Comparison of ENCODE assay signal across 9 mouse cellular contexts in genomic region chr3:135885927-135886658, GRCm38 (mm10).
DNase-seq lines count a peak whose midpoint lies in the region; ATAC-seq lines count a peak whose summit lies in the region.
"Had no signal": no experiment of that assay in that cellular context is flagged by ENCODE, and none has a peak within 500 bp of the region (broad histone marks: within the 10 kb centered on the region; RNA-seq: fewer than 3 reads in every experiment).

No protein-coding gene starts in this region.

- WGBS in hindbrain, embryonic 11.5 days: 75% methylated on average over 12 of the region's 12 CpGs
- 73% methylated on average over 12 of the region's 12 CpGs for WGBS in hindbrain, embryonic 13.5 days
- 70% methylated on average over 12 of the region's 12 CpGs for WGBS in midbrain, embryonic 13.5 days

- peak; percentile 23 for ATAC-seq in hindbrain, embryonic 11.5 days (ENCODE audit: low FRiP score)
- ATAC-seq in hindbrain, embryonic 13.5 days (ENCODE audit: low FRiP score): no peak
- peak; percentile 76 for ATAC-seq in midbrain, embryonic 13.5 days
- ATAC-seq in monocyte, adult 5-6 weeks (replicated peaks; ENCODE audit: insufficient number of reproducible peaks, low FRiP score, low TSS enrichment, poor library complexity, severe bottlenecking): no peak
- ATAC-seq in CD4-positive, CD25-positive, alpha-beta regulatory T cell, adult 4 months: no peak

- no peak overlapping the region for H3K27ac ChIP-seq in hindbrain, embryonic 11.5 days (ENCODE audit: low read depth, low read length)
- H3K27ac ChIP-seq in hindbrain, embryonic 13.5 days: no peak overlapping the region
- no peak overlapping the region for H3K27ac ChIP-seq in midbrain, embryonic 13.5 days
- H3K27ac ChIP-seq: heart, adult 2 months had no signal

- no peak overlapping the region for H3K4me2 ChIP-seq in hindbrain, embryonic 11.5 days (replicated peaks; ENCODE audit: low read depth, low read length)
- H3K4me2 ChIP-seq in hindbrain, embryonic 13.5 days: no peak overlapping the region
- no peak overlapping the region for H3K4me2 ChIP-seq in midbrain, embryonic 13.5 days (replicated peaks)

- H3K36me3 ChIP-seq in hindbrain, embryonic 11.5 days (ENCODE audit: control insufficient read depth, insufficient read depth, low read length): no peaks in the 10 kb centered on the region
- H3K36me3 ChIP-seq in hindbrain, embryonic 13.5 days: no peaks in the 10 kb centered on the region
- no peaks in the 10 kb centered on the region for H3K36me3 ChIP-seq in midbrain, embryonic 13.5 days

- H3K9me3 ChIP-seq in hindbrain, embryonic 11.5 days (ENCODE audit: control insufficient read depth, low read length): no peaks in the 10 kb centered on the region
- H3K9me3 ChIP-seq in hindbrain, embryonic 13.5 days: no peaks in the 10 kb centered on the region
- no peaks in the 10 kb centered on the region for H3K9me3 ChIP-seq in midbrain, embryonic 13.5 days

- H3K4me1 ChIP-seq in hindbrain, embryonic 11.5 days (replicated peaks; ENCODE audit: control insufficient read depth, insufficient read depth, low read length): no peaks in the 10 kb centered on the region
- peaks cover 9% of the 10 kb centered on the region for H3K4me1 ChIP-seq in hindbrain, embryonic 13.5 days (replicated peaks)
- peaks cover 9% of the 10 kb centered on the region for H3K4me1 ChIP-seq in midbrain, embryonic 13.5 days (replicated peaks)

- no peak for DNase-seq in hindbrain, embryonic 11.5 days (ENCODE audit: low spot score)
- DNase-seq in urinary bladder, postnatal 14 days (ENCODE audit: low spot score): peak; percentile 14
- no peak for DNase-seq in urinary bladder, adult 18-20 months (ENCODE audit: low spot score in 2 of 2)
- no peak for DNase-seq in left cerebral cortex, adult 11 months (ENCODE audit: low spot score)

- no peaks in the 10 kb centered on the region for H3K27me3 ChIP-seq in hindbrain, embryonic 11.5 days (ENCODE audit: control insufficient read depth, insufficient read depth, low read length)
- H3K27me3 ChIP-seq in hindbrain, embryonic 13.5 days: no peaks in the 10 kb centered on the region
- H3K27me3 ChIP-seq in midbrain, embryonic 13.5 days: no peaks in the 10 kb centered on the region

- H3K4me3 ChIP-seq in hindbrain, embryonic 11.5 days (ENCODE audit: low read depth, low read length): no peak overlapping the region
- no peak overlapping the region for H3K4me3 ChIP-seq in hindbrain, embryonic 13.5 days
- H3K4me3 ChIP-seq in midbrain, embryonic 13.5 days (replicated peaks): no peak overlapping the region
- H3K4me3 ChIP-seq: heart, adult 2 months had no signal

- H3K9ac ChIP-seq in hindbrain, embryonic 11.5 days (ENCODE audit: low read depth, low read length): no peak overlapping the region
- H3K9ac ChIP-seq in hindbrain, embryonic 13.5 days: no peak overlapping the region
- H3K9ac ChIP-seq in midbrain, embryonic 13.5 days (replicated peaks): no peak overlapping the region

Comparison
In these comparisons a context has a peak if more than half of its experiments do, and no peak if none do; other contexts are left out.
1. ATAC-seq: peak in hindbrain, embryonic 11.5 days (single experiment) and midbrain, embryonic 13.5 days (single experiment); none in hindbrain, embryonic 13.5 days (single experiment), monocyte, adult 5-6 weeks (single experiment) and CD4-positive, CD25-positive, alpha-beta regulatory T cell, adult 4 months (single experiment).